Mouse (Mus musculus) heart, embryonic 13.5 days (tissue): ENCODE measurements at regions not wholly inside any gene's neighbourhood (a gene's known extent, or its start where the extent isn't known, plus 50 kb on each side); places are given as distances from the start of the nearest gene placed in this dataset.

Source experiments
- ATAC-seq: fragments of 200-750 bp; cut with Nextera tagmentation; 2 replicates; pipeline ENCODE4 v1.8.0; 2017; ENCODE audit warnings: moderate TSS enrichment; ENCODE audit not compliant: insufficient number of reproducible peaks, low FRiP score, low TSS enrichment; ENCODE audit errors: extremely low read depth
- H3K27ac ChIP-seq: fragments of 300-500 bp; sonication (generic); replicated peaks from 2 replicates; pipeline ENCODE4 v1.5.1; 2015; ENCODE audit warnings: moderate library complexity, mild to moderate bottlenecking, inconsistent platforms
- H3K27me3 ChIP-seq: fragments of 300-500 bp; sonication (generic); replicated peaks from 2 replicates; pipeline ENCODE4 v1.6.1; 2015; ENCODE audit warnings: mild to moderate bottlenecking, inconsistent platforms
- H3K36me3 ChIP-seq: fragments of 300-500 bp; sonication (generic); 2 replicates; pipeline ENCODE4 v1.6.1; 2015; ENCODE audit warnings: mild to moderate bottlenecking, inconsistent platforms
- H3K4me1 ChIP-seq: fragments of 300-500 bp; sonication (generic); 2 replicates; pipeline ENCODE4 v1.6.1; 2015; ENCODE audit warnings: inconsistent platforms
- H3K4me2 ChIP-seq: fragments of 300-500 bp; sonication (generic); 2 replicates; pipeline ENCODE4 v1.6.1; 2015; ENCODE audit warnings: inconsistent platforms, mild to moderate bottlenecking, moderate library complexity
- H3K4me3 ChIP-seq: fragments of 300-500 bp; sonication (generic); 2 replicates; pipeline ENCODE4 v1.5.1; 2015; ENCODE audit warnings: moderate library complexity, mild to moderate bottlenecking, inconsistent platforms
- H3K9ac ChIP-seq: fragments of 300-500 bp; sonication (generic); 2 replicates; pipeline ENCODE4 v1.6.1; 2015; ENCODE audit warnings: inconsistent platforms, mild to moderate bottlenecking, moderate library complexity
- H3K9me3 ChIP-seq: fragments of 300-500 bp; sonication (generic); 2 replicates; pipeline ENCODE4 v1.6.1; 2016; ENCODE audit warnings: inconsistent platforms
- whole genome bisulfite sequencing: fragments of 180-500 bp; shearing (Covaris S2); methylation state at CpG from one replicate; pipeline ENCODE4 v1.1.7; 2015; ENCODE audit warnings: mixed read lengths; 5-methylcytosine and 5-hydroxymethylcytosine counted together

GRCm38 (mm10) chr14:9492228-9492627, 826.2 kb upstream of the 4930452B06Rik start:
- H3K4me2 ChIP-seq = no peak overlapping the region
- WGBS = 83% methylated on average over 2 of the region's 2 CpGs

GRCm38 (mm10) chr14:9488585-9488984, 822.5 kb upstream of the 4930452B06Rik start:
- no peak overlapping the region for H3K4me2 ChIP-seq
- H3K4me1 ChIP-seq = peaks cover 7% of the 10 kb centered on the region; the same call in 1 of the 2 replicates
- H3K9ac ChIP-seq = no peak overlapping the region
- no peak overlapping the region for H3K4me3 ChIP-seq
- no peaks in the 10 kb centered on the region for H3K27me3 ChIP-seq
- ATAC-seq = no peak
- H3K36me3 ChIP-seq = no peaks in the 10 kb centered on the region
- WGBS = 74% methylated on average over 1 of the region's 1 CpGs
- no peaks in the 10 kb centered on the region for H3K9me3 ChIP-seq
- H3K27ac ChIP-seq = no peak overlapping the region

More at GRCm38 (mm10) chr14:9492228-9492627, 826.2 kb upstream of the 4930452B06Rik start:
- Histone ChIP-seq H3K9me3 (no peaks in the 10 kb centered on the region), H3K4me3 (no peak overlapping the region), H3K4me1 (peaks cover 7% of the 10 kb centered on the region; the same call in 1 of the 2 replicates), H3K36me3 (no peaks in the 10 kb centered on the region), H3K27ac (no peak overlapping the region), H3K9ac (no peak overlapping the region), H3K27me3 (no peaks in the 10 kb centered on the region)
- ATAC-seq = no peak

- Histone ChIP-seq H3K4me2 (no peak overlapping the region), H3K27me3 (no peaks in the 10 kb centered on the region)
- no peak for ATAC-seq
Observed at GRCm38 (mm10) chr14:9478981-9479380, 812.9 kb upstream of the 4930452B06Rik start.

GRCm38 (mm10) chr14:9475169-9475568, 809.1 kb upstream of the 4930452B06Rik start:
- Histone ChIP-seq H3K4me3 (no peak overlapping the region), H3K9ac (no peak overlapping the region), H3K27me3 (no peaks in the 10 kb centered on the region), H3K9me3 (no peaks in the 10 kb centered on the region), H3K4me2 (no peak overlapping the region), H3K4me1 (no peaks in the 10 kb centered on the region), H3K36me3 (no peaks in the 10 kb centered on the region), H3K27ac (no peak overlapping the region)
- WGBS = 73% methylated on average over 7 of the region's 7 CpGs
- ATAC-seq = no peak

More at GRCm38 (mm10) chr14:9478981-9479380, 812.9 kb upstream of the 4930452B06Rik start:
- Histone ChIP-seq H3K4me1 (no peaks in the 10 kb centered on the region), H3K4me3 (no peak overlapping the region), H3K9me3 (no peaks in the 10 kb centered on the region), H3K9ac (no peak overlapping the region), H3K36me3 (no peaks in the 10 kb centered on the region), H3K27ac (no peak overlapping the region)

GRCm38 (mm10) chr14:9469686-9470085, 803.6 kb upstream of the 4930452B06Rik start:
- H3K9me3 ChIP-seq = no peaks in the 10 kb centered on the region
- no peak for ATAC-seq
- H3K4me2 ChIP-seq = no peak overlapping the region
- peaks cover 7% of the 10 kb centered on the region; the same call in 1 of the 2 replicates for H3K4me1 ChIP-seq
- no peak overlapping the region for H3K9ac ChIP-seq
- no peak overlapping the region for H3K4me3 ChIP-seq
- no peaks in the 10 kb centered on the region for H3K36me3 ChIP-seq
- no peak overlapping the region for H3K27ac ChIP-seq
- no peaks in the 10 kb centered on the region for H3K27me3 ChIP-seq

GRCm38 (mm10) chr14:9468654-9469053, 802.6 kb upstream of the 4930452B06Rik start:
- no peak overlapping the region for H3K9ac ChIP-seq
- no peaks in the 10 kb centered on the region for H3K9me3 ChIP-seq
- H3K4me2 ChIP-seq = no peak overlapping the region
- H3K36me3 ChIP-seq = no peaks in the 10 kb centered on the region
- WGBS = 64% methylated on average over 3 of the region's 3 CpGs
- H3K27ac ChIP-seq = no peak overlapping the region
- H3K4me3 ChIP-seq = no peak overlapping the region
- no peaks in the 10 kb centered on the region for H3K27me3 ChIP-seq
- ATAC-seq = no peak
- peaks cover 7% of the 10 kb centered on the region; the same call in 1 of the 2 replicates for H3K4me1 ChIP-seq

- H3K27ac ChIP-seq = no peak overlapping the region
- no peak for ATAC-seq
- WGBS = 47% methylated on average over 7 of the region's 7 CpGs
Observed at GRCm38 (mm10) chr14:9467690-9468458, 801.8 kb upstream of the 4930452B06Rik start.

GRCm38 (mm10) chr14:9460006-9460405, 794.0 kb upstream of the 4930452B06Rik start:
- ATAC-seq = no peak
- Histone ChIP-seq H3K4me1 (peaks cover 5% of the 10 kb centered on the region; the same call in 1 of the 2 replicates), H3K4me3 (no peak overlapping the region), H3K27me3 (no peaks in the 10 kb centered on the region), H3K4me2 (no peak overlapping the region), H3K36me3 (no peaks in the 10 kb centered on the region), H3K27ac (no peak overlapping the region), H3K9me3 (no peaks in the 10 kb centered on the region), H3K9ac (no peak overlapping the region)
- 85% methylated on average over 3 of the region's 3 CpGs for WGBS

More at GRCm38 (mm10) chr14:9467690-9468458, 801.8 kb upstream of the 4930452B06Rik start:
- Histone ChIP-seq H3K9me3 (no peaks in the 10 kb centered on the region), H3K27me3 (no peaks in the 10 kb centered on the region), H3K4me3 (no peak overlapping the region), H3K4me1 (peaks cover 7% of the 10 kb centered on the region; the same call in 1 of the 2 replicates), H3K9ac (no peak overlapping the region), H3K36me3 (no peaks in the 10 kb centered on the region), H3K4me2 (no peak overlapping the region)

- Histone ChIP-seq H3K4me1 (peaks cover 5% of the 10 kb centered on the region; the same call in 1 of the 2 replicates), H3K4me3 (no peak overlapping the region), H3K9ac (no peak overlapping the region), H3K4me2 (no peak overlapping the region), H3K27me3 (no peaks in the 10 kb centered on the region), H3K27ac (no peak overlapping the region), H3K9me3 (no peaks in the 10 kb centered on the region), H3K36me3 (no peaks in the 10 kb centered on the region)
- ATAC-seq = no peak
- 35% methylated on average over 2 of the region's 2 CpGs for WGBS
Observed at GRCm38 (mm10) chr14:9458856-9459255, 792.8 kb upstream of the 4930452B06Rik start.

- Histone ChIP-seq H3K27me3 (no peaks in the 10 kb centered on the region), H3K36me3 (no peaks in the 10 kb centered on the region), H3K4me2 (no peak overlapping the region), H3K4me1 (peaks cover 5% of the 10 kb centered on the region; the same call in 1 of the 2 replicates), H3K9ac (no peak overlapping the region), H3K4me3 (no peak overlapping the region), H3K27ac (no peak overlapping the region), H3K9me3 (no peaks in the 10 kb centered on the region)
- no peak for ATAC-seq
Observed at GRCm38 (mm10) chr14:9457801-9458495, 791.9 kb upstream of the 4930452B06Rik start.

GRCm38 (mm10) chr14:9455986-9456385, 789.9 kb upstream of the 4930452B06Rik start:
- no peak for ATAC-seq
- Histone ChIP-seq H3K4me1 (peaks cover 5% of the 10 kb centered on the region; the same call in 1 of the 2 replicates), H3K4me2 (no peak overlapping the region), H3K36me3 (no peaks in the 10 kb centered on the region), H3K9me3 (no peaks in the 10 kb centered on the region), H3K27me3 (no peaks in the 10 kb centered on the region), H3K4me3 (no peak overlapping the region), H3K27ac (no peak overlapping the region), H3K9ac (no peak overlapping the region)
- WGBS = 75% methylated on average over 5 of the region's 5 CpGs
